Mouse (Mus musculus) megakaryocyte, embryonic 14.5 days (primary cell): ENCODE data around the gene Olfr718-ps1.

Experiments used
- FLI1 ChIP-seq: IDR thresholded peaks from 2 replicates; pipeline ENCODE4 v1.6.1; 2012; ENCODE audit warnings: low read length, inconsistent platforms, mixed read lengths
- GATA1 ChIP-seq: IDR thresholded peaks from 3 replicates; pipeline ENCODE4 v1.6.1; 2012; ENCODE audit warnings: mixed read lengths, low read length, inconsistent platforms, borderline replicate concordance

DNA sequence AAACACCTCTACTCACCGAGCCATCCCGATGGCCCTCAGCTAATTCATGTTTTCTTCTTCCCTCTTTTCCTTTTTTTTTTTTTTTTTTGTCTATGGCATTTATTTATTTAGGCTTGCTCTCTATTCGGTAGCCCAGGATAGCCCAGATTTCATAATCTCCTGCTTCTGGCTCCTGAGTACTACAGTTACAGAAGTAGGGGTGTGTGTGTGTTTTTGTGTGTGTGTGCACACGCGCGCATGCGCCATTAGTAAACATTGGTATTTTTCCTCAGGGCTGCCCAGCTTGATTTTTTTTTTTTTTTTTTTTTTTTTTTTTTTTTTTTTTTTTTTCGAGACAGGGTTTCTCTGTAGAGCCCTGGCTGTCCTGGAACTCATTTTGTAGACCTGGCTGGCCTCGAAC, 21.3 kb downstream of the Olfr718-ps1 start:
- TF ChIP-seq GATA1, result no peak
- TF ChIP-seq FLI1, result no peak
